Mouse (Mus musculus) embryonic facial prominence, embryonic 13.5 days (tissue): ENCODE measurements at regions not wholly inside any gene's neighbourhood (a gene's known extent, or its start where the extent isn't known, plus 50 kb on each side); places are given as distances from the start of the nearest gene placed in this dataset.
A peak's percentile ranks its signal among the peaks of the same experiment; 100 is the strongest.

Experiments used
- ATAC-seq: fragments of 200-750 bp; cut with Nextera tagmentation; 2 replicates; pipeline ENCODE4 v1.8.0; 2017; ENCODE audit warnings: low read depth; ENCODE audit not compliant: insufficient number of reproducible peaks, insufficient read depth, low FRiP score, low TSS enrichment
- H3K27ac ChIP-seq: fragments of 300-500 bp; sonication (generic); 2 replicates; pipeline ENCODE4 v1.5.1; 2015; ENCODE audit warnings: moderate library complexity, mild to moderate bottlenecking, inconsistent platforms
- H3K27me3 ChIP-seq: fragments of 300-500 bp; sonication (generic); 2 replicates; pipeline ENCODE4 v1.6.1; 2015; ENCODE audit warnings: mild to moderate bottlenecking, inconsistent platforms
- H3K36me3 ChIP-seq: fragments of 300-500 bp; sonication (generic); 2 replicates; pipeline ENCODE4 v1.6.1; 2015; ENCODE audit warnings: mild to moderate bottlenecking, inconsistent platforms
- H3K4me1 ChIP-seq: fragments of 300-500 bp; sonication (generic); 2 replicates; pipeline ENCODE4 v1.6.1; 2015; ENCODE audit warnings: inconsistent platforms
- H3K4me2 ChIP-seq: fragments of 300-500 bp; sonication (generic); 2 replicates; pipeline ENCODE4 v1.6.1; 2015; ENCODE audit warnings: moderate library complexity, mild to moderate bottlenecking, inconsistent platforms
- H3K4me3 ChIP-seq: fragments of 300-500 bp; sonication (generic); 2 replicates; pipeline ENCODE4 v1.5.1; 2015; ENCODE audit warnings: mild to moderate bottlenecking, inconsistent platforms
- H3K9ac ChIP-seq: fragments of 300-500 bp; sonication (generic); 2 replicates; pipeline ENCODE4 v1.6.1; 2015; ENCODE audit warnings: mild to moderate bottlenecking, inconsistent platforms
- H3K9me3 ChIP-seq: fragments of 300-500 bp; sonication (generic); 2 replicates; pipeline ENCODE4 v1.6.1; 2016; ENCODE audit warnings: inconsistent platforms
- WGBS: fragments of 180-500 bp; shearing (Covaris S2); methylation state at CpG from one replicate; pipeline ENCODE4 v1.1.7; 2015; ENCODE audit warnings: mixed read lengths; 5-methylcytosine and 5-hydroxymethylcytosine counted together

GRCm38 (mm10) chr8:88934708-88935107 lies 109.3 kb downstream of the Sall1 start:
- no peak overlapping the region for H3K4me2 ChIP-seq
- no peak overlapping the region for H3K9ac ChIP-seq
- no peaks in the 10 kb centered on the region for H3K36me3 ChIP-seq
- 90% methylated on average over 5 of the region's 5 CpGs for WGBS
- ATAC-seq, result no peak
- no peaks in the 10 kb centered on the region for H3K9me3 ChIP-seq
- H3K4me1 ChIP-seq, result peaks cover 12% of the 10 kb centered on the region
- no peak overlapping the region for H3K4me3 ChIP-seq
- H3K27me3 ChIP-seq, result peaks cover 12% of the 10 kb centered on the region; the same call in 1 of the 2 replicates
- H3K27ac ChIP-seq, result no peak overlapping the region

- 80% methylated on average over 5 of the region's 5 CpGs for WGBS
- H3K9me3 ChIP-seq, result no peaks in the 10 kb centered on the region
Measured at GRCm38 (mm10) chr8:88931050-88931449, 112.9 kb downstream of the Sall1 start.

GRCm38 (mm10) chr8:88930370-88930769 lies 113.6 kb downstream of the Sall1 start:
- WGBS, result 34% methylated on average over 2 of the region's 2 CpGs
- no peaks in the 10 kb centered on the region for H3K9me3 ChIP-seq
- ATAC-seq, result no peak
- H3K27me3 ChIP-seq, result peaks cover 8% of the 10 kb centered on the region; the same call in 1 of the 2 replicates
- no peak overlapping the region for H3K4me3 ChIP-seq
- H3K4me2 ChIP-seq, result no peak overlapping the region
- no peak overlapping the region for H3K27ac ChIP-seq
- H3K36me3 ChIP-seq, result no peaks in the 10 kb centered on the region
- peaks cover 16% of the 10 kb centered on the region for H3K4me1 ChIP-seq
- H3K9ac ChIP-seq, result no peak overlapping the region

More at GRCm38 (mm10) chr8:88931050-88931449, 112.9 kb downstream of the Sall1 start:
- H3K27ac ChIP-seq, result no peak overlapping the region
- no peak overlapping the region for H3K4me2 ChIP-seq
- peaks cover 9% of the 10 kb centered on the region; the same call in 1 of the 2 replicates for H3K27me3 ChIP-seq
- no peak overlapping the region for H3K4me3 ChIP-seq
- no peaks in the 10 kb centered on the region for H3K36me3 ChIP-seq
- ATAC-seq, result no peak
- H3K9ac ChIP-seq, result no peak overlapping the region
- H3K4me1 ChIP-seq, result peaks cover 19% of the 10 kb centered on the region

- H3K4me1 ChIP-seq, result peaks cover 16% of the 10 kb centered on the region
- no peak overlapping the region for H3K4me2 ChIP-seq
- no peaks in the 10 kb centered on the region for H3K9me3 ChIP-seq
- H3K4me3 ChIP-seq, result no peak overlapping the region
- no peaks in the 10 kb centered on the region for H3K36me3 ChIP-seq
- peaks cover 8% of the 10 kb centered on the region; the same call in 1 of the 2 replicates for H3K27me3 ChIP-seq
- H3K9ac ChIP-seq, result no peak overlapping the region
- H3K27ac ChIP-seq, result peak overlapping the region; percentile 1; the same call in 1 of the 2 replicates
- 16% methylated on average over 7 of the region's 7 CpGs for WGBS
- ATAC-seq, result no peak
Measured at GRCm38 (mm10) chr8:88928675-88929377, 115.1 kb downstream of the Sall1 start.

- 74% methylated on average over 7 of the region's 7 CpGs for WGBS
- H3K27ac ChIP-seq, result no peak overlapping the region
- H3K4me3 ChIP-seq, result no peak overlapping the region
- H3K27me3 ChIP-seq, result no peaks in the 10 kb centered on the region
- H3K4me1 ChIP-seq, result 0 out of 2 replicates have a peak, but pooled peaks cover 3% of the 10 kb centered on the region
- no peaks in the 10 kb centered on the region for H3K9me3 ChIP-seq
- no peak for ATAC-seq
- H3K36me3 ChIP-seq, result no peaks in the 10 kb centered on the region
- H3K9ac ChIP-seq, result no peak overlapping the region
- no peak overlapping the region for H3K4me2 ChIP-seq
Measured at GRCm38 (mm10) chr8:88922840-88923239, 121.1 kb downstream of the Sall1 start.

- Histone ChIP-seq H3K9me3 (no peaks in the 10 kb centered on the region), H3K27me3 (peaks cover 1% of the 10 kb centered on the region; the same call in 1 of the 2 replicates), H3K27ac (no peak overlapping the region), H3K36me3 (no peaks in the 10 kb centered on the region), H3K4me2 (no peak overlapping the region), H3K4me1 (peaks cover 12% of the 10 kb centered on the region; the same call in 1 of the 2 replicates), H3K9ac (no peak overlapping the region), H3K4me3 (no peak overlapping the region)
- 85% methylated on average over 4 of the region's 4 CpGs for WGBS
- no peak for ATAC-seq
Measured at GRCm38 (mm10) chr8:88921967-88922366, 122.0 kb downstream of the Sall1 start.

- no peak overlapping the region for H3K27ac ChIP-seq
- no peak overlapping the region for H3K4me3 ChIP-seq
- no peak overlapping the region for H3K4me2 ChIP-seq
- no peaks in the 10 kb centered on the region for H3K36me3 ChIP-seq
- no peak overlapping the region for H3K9ac ChIP-seq
- peaks cover 14% of the 10 kb centered on the region for H3K4me1 ChIP-seq
- H3K9me3 ChIP-seq, result no peaks in the 10 kb centered on the region
- WGBS, result 77% methylated on average over 4 of the region's 4 CpGs
- no peak for ATAC-seq
- peaks cover 13% of the 10 kb centered on the region for H3K27me3 ChIP-seq
Measured at GRCm38 (mm10) chr8:88919282-88919681, 124.7 kb downstream of the Sall1 start.

GRCm38 (mm10) chr8:88916064-88916463 lies 127.9 kb downstream of the Sall1 start:
- no peak overlapping the region for H3K27ac ChIP-seq

GRCm38 (mm10) chr8:88914657-88915056 lies 129.3 kb downstream of the Sall1 start:
- 82% methylated on average over 6 of the region's 6 CpGs for WGBS
- Histone ChIP-seq H3K27ac (no peak overlapping the region), H3K27me3 (peaks cover 13% of the 10 kb centered on the region), H3K4me2 (no peak overlapping the region), H3K9ac (no peak overlapping the region), H3K4me1 (peaks cover 22% of the 10 kb centered on the region), H3K36me3 (no peaks in the 10 kb centered on the region), H3K4me3 (no peak overlapping the region), H3K9me3 (no peaks in the 10 kb centered on the region)
- no peak for ATAC-seq

More at GRCm38 (mm10) chr8:88916064-88916463, 127.9 kb downstream of the Sall1 start:
- no peak for ATAC-seq
- Histone ChIP-seq H3K4me3 (no peak overlapping the region), H3K4me2 (no peak overlapping the region), H3K36me3 (no peaks in the 10 kb centered on the region), H3K9ac (no peak overlapping the region), H3K27me3 (peaks cover 13% of the 10 kb centered on the region), H3K4me1 (peaks cover 22% of the 10 kb centered on the region), H3K9me3 (no peaks in the 10 kb centered on the region)
- 86% methylated on average over 4 of the region's 4 CpGs for WGBS

GRCm38 (mm10) chr8:88914190-88914589 lies 129.8 kb downstream of the Sall1 start:
- no peak overlapping the region for H3K9ac ChIP-seq
- peaks cover 13% of the 10 kb centered on the region for H3K27me3 ChIP-seq
- ATAC-seq, result no peak
- H3K27ac ChIP-seq, result no peak overlapping the region
- no peaks in the 10 kb centered on the region for H3K36me3 ChIP-seq
- H3K9me3 ChIP-seq, result no peaks in the 10 kb centered on the region
- WGBS, result 67% methylated on average over 6 of the region's 6 CpGs
- H3K4me1 ChIP-seq, result peaks cover 22% of the 10 kb centered on the region
- H3K4me3 ChIP-seq, result no peak overlapping the region
- no peak overlapping the region for H3K4me2 ChIP-seq

- Histone ChIP-seq H3K4me3 (no peak overlapping the region), H3K4me1 (no peaks in the 10 kb centered on the region), H3K27ac (no peak overlapping the region), H3K9me3 (no peaks in the 10 kb centered on the region), H3K9ac (no peak overlapping the region), H3K4me2 (no peak overlapping the region), H3K27me3 (no peaks in the 10 kb centered on the region), H3K36me3 (no peaks in the 10 kb centered on the region)
- no peak for ATAC-seq
- WGBS, result 79% methylated on average over 6 of the region's 6 CpGs
Measured at GRCm38 (mm10) chr8:88906244-88906643, 137.7 kb downstream of the Sall1 start.

GRCm38 (mm10) chr8:88903094-88903493 lies 140.9 kb downstream of the Sall1 start:
- H3K4me1 ChIP-seq, result no peaks in the 10 kb centered on the region
- H3K27me3 ChIP-seq, result no peaks in the 10 kb centered on the region
- H3K4me3 ChIP-seq, result no peak overlapping the region
- no peaks in the 10 kb centered on the region for H3K9me3 ChIP-seq
- no peaks in the 10 kb centered on the region for H3K36me3 ChIP-seq
- H3K4me2 ChIP-seq, result no peak overlapping the region
- no peak overlapping the region for H3K9ac ChIP-seq
- no peak overlapping the region for H3K27ac ChIP-seq
- ATAC-seq, result no peak
- WGBS, result 83% methylated on average over 12 of the region's 12 CpGs
